9 mouse cellular contexts compared by ENCODE assay signal in genomic region chr15:99098493-99098861, GRCm38 (mm10). TPM values are rescaled to one million over a fixed set of nuclear protein-coding genes. Genes with fewer than 3 reads are reported as not detected.
DNase-seq lines count a peak whose midpoint lies in the region; ATAC-seq lines count a peak whose summit lies in the region.
"Had no signal": no experiment of that assay in that cellular context is flagged by ENCODE, and none has a peak within 500 bp of the region (broad histone marks: within the 10 kb centered on the region; RNA-seq: fewer than 3 reads in every experiment).

No protein-coding gene starts in this region.

- DNase-seq in lung, adult 18-20 months = no peak
- DNase-seq in liver, embryonic 13.5 days = no peak
- no peak for DNase-seq in cerebellum, postnatal 4 days (ENCODE audit: low spot score in 2 of 2)
- no peak for DNase-seq in urinary bladder, adult 2 months (ENCODE audit: low spot score)
- DNase-seq: gastrocnemius, postnatal 25 days had no signal

- no peak for ATAC-seq in lung, embryonic 16.5 days (ENCODE audit: low read depth)
- no peak for ATAC-seq in forebrain, embryonic 16.5 days
- 0 out of 2 replicates have a peak, but pooled peaks have one; percentile 3 for ATAC-seq in liver, embryonic 13.5 days (ENCODE audit: low read depth)
- ATAC-seq in stomach, embryonic 15.5 days (ENCODE audit: insufficient read depth, low FRiP score, low read depth) = no peak
- ATAC-seq in cerebellum, adult (ENCODE audit: insufficient number of reproducible peaks, low FRiP score, low TSS enrichment) = no peak

- H3K36me3 ChIP-seq in lung, embryonic 16.5 days (ENCODE audit: control insufficient read depth, insufficient read depth, low read length) = no peaks in the 10 kb centered on the region
- no peaks in the 10 kb centered on the region for H3K36me3 ChIP-seq in forebrain, embryonic 16.5 days (ENCODE audit: control insufficient read depth, insufficient read depth)
- H3K36me3 ChIP-seq in liver, embryonic 13.5 days = no peaks in the 10 kb centered on the region; the same call in 1 of the 2 replicates
- no peaks in the 10 kb centered on the region for H3K36me3 ChIP-seq in stomach, embryonic 15.5 days

- peaks cover 56% of the 10 kb centered on the region for H3K27me3 ChIP-seq in lung, embryonic 16.5 days (ENCODE audit: control insufficient read depth, insufficient read depth, low read depth, low read length)
- H3K27me3 ChIP-seq in forebrain, embryonic 16.5 days (replicated peaks; ENCODE audit: control insufficient read depth, insufficient read depth, low read length) = peaks cover 23% of the 10 kb centered on the region
- peaks cover 81% of the 10 kb centered on the region for H3K27me3 ChIP-seq in liver, embryonic 13.5 days
- peaks cover 52% of the 10 kb centered on the region for H3K27me3 ChIP-seq in stomach, embryonic 15.5 days (replicated peaks)

- peak overlapping the region; percentile 67 for H3K4me2 ChIP-seq in lung, embryonic 16.5 days (ENCODE audit: low read depth, low read length)
- H3K4me2 ChIP-seq in forebrain, embryonic 16.5 days (ENCODE audit: low read length) = peak overlapping the region; percentile 56
- peak overlapping the region; percentile 57 for H3K4me2 ChIP-seq in liver, embryonic 13.5 days
- peak overlapping the region; percentile 74 for H3K4me2 ChIP-seq in stomach, embryonic 15.5 days

- no peaks in the 10 kb centered on the region for H3K9me3 ChIP-seq in lung, embryonic 16.5 days (ENCODE audit: control insufficient read depth, low read length)
- no peaks in the 10 kb centered on the region for H3K9me3 ChIP-seq in forebrain, embryonic 16.5 days (ENCODE audit: control insufficient read depth, low read length)
- no peaks in the 10 kb centered on the region for H3K9me3 ChIP-seq in liver, embryonic 13.5 days (replicated peaks)
- no peaks in the 10 kb centered on the region for H3K9me3 ChIP-seq in stomach, embryonic 15.5 days

- 1% methylated on average over 9 of the region's 9 CpGs for WGBS in lung, embryonic 16.5 days
- under 1% methylated on average over 9 of the region's 9 CpGs for WGBS in forebrain, embryonic 16.5 days
- WGBS in liver, embryonic 13.5 days (ENCODE audit: insufficient replicate concordance) = 2% methylated on average over 9 of the region's 9 CpGs
- WGBS in stomach, embryonic 15.5 days = 2% methylated on average over 9 of the region's 9 CpGs

- H3K4me1 ChIP-seq in lung, embryonic 16.5 days (replicated peaks; ENCODE audit: control insufficient read depth, insufficient read depth, low read length) = peaks cover 37% of the 10 kb centered on the region
- peaks cover 44% of the 10 kb centered on the region for H3K4me1 ChIP-seq in forebrain, embryonic 16.5 days (replicated peaks; ENCODE audit: control insufficient read depth, insufficient read depth, low read length)
- peaks cover 33% of the 10 kb centered on the region for H3K4me1 ChIP-seq in liver, embryonic 13.5 days (replicated peaks)
- H3K4me1 ChIP-seq in stomach, embryonic 15.5 days = peaks cover 44% of the 10 kb centered on the region

- H3K9ac ChIP-seq in lung, embryonic 16.5 days (ENCODE audit: low read length) = peak overlapping the region; percentile 43
- H3K9ac ChIP-seq in forebrain, embryonic 16.5 days (replicated peaks; ENCODE audit: low read depth, low read length) = no peak overlapping the region
- no peak overlapping the region for H3K9ac ChIP-seq in liver, embryonic 13.5 days
- H3K9ac ChIP-seq in stomach, embryonic 15.5 days = no peak overlapping the region

- H3K27ac ChIP-seq in lung, embryonic 16.5 days (ENCODE audit: low read length) = no peak overlapping the region
- H3K27ac ChIP-seq in forebrain, embryonic 16.5 days (ENCODE audit: low read length) = no peak overlapping the region
- H3K27ac ChIP-seq in liver, embryonic 13.5 days = no peak overlapping the region
- H3K27ac ChIP-seq in stomach, embryonic 15.5 days = no peak overlapping the region

- H3K4me3 ChIP-seq in lung, embryonic 16.5 days (ENCODE audit: low read length) = peak overlapping the region; percentile 43
- H3K4me3 ChIP-seq in forebrain, embryonic 16.5 days (replicated peaks; ENCODE audit: low read length) = peak overlapping the region; percentile 34
- H3K4me3 ChIP-seq in liver, embryonic 13.5 days (replicated peaks) = peak overlapping the region; percentile 39
- H3K4me3 ChIP-seq in stomach, embryonic 15.5 days (replicated peaks) = peak overlapping the region; percentile 35

RNA-seq across cellular contexts. Expression of gene Dnajc22, which starts 5.5 kb away (rescaled TPM):
- 1.6 and 2.4 TPM in 2 replicates for polyA plus RNA-seq in lung, embryonic 16.5 days (2015; fragmentation: Nextera tagmentation; extraction: Ambion mirVana)
- polyA plus RNA-seq in forebrain, embryonic 16.5 days (2015; fragmentation: Nextera tagmentation; extraction: Ambion mirVana) = 0.27 and 0.51 TPM in 2 replicates
- 14.6 and 16.9 TPM in 2 replicates for polyA plus RNA-seq in liver, embryonic 13.5 days (2015; fragmentation: Nextera tagmentation; extraction: Ambion mirVana)
- polyA plus RNA-seq in stomach, embryonic 15.5 days (2015; fragmentation: Nextera tagmentation; extraction: Ambion mirVana) = 18.6 and 23.0 TPM in 2 replicates
- polyA plus RNA-seq in urinary bladder, adult 2 months (2012; rRNA removed) = 0.10 TPM in 1 of 2 replicates, not detected in the other

RNA-seq across cellular contexts. Expression of gene C1ql4, which starts 10.9 kb away (rescaled TPM):
- not detected in 2 replicates for polyA plus RNA-seq in lung, embryonic 16.5 days (2015; fragmentation: Nextera tagmentation; extraction: Ambion mirVana)
- polyA plus RNA-seq in forebrain, embryonic 16.5 days (2015; fragmentation: Nextera tagmentation; extraction: Ambion mirVana) = 0.71 TPM in 1 of 2 replicates, not detected in the other
- not detected in 2 replicates for polyA plus RNA-seq in liver, embryonic 13.5 days (2015; fragmentation: Nextera tagmentation; extraction: Ambion mirVana)
- polyA plus RNA-seq in stomach, embryonic 15.5 days (2015; fragmentation: Nextera tagmentation; extraction: Ambion mirVana) = 0.09 TPM in 1 of 2 replicates, not detected in the other
- polyA plus RNA-seq in urinary bladder, adult 2 months (2012; rRNA removed) = not detected in 2 replicates

RNA-seq across cellular contexts. Expression of gene Troap, which starts 24.1 kb away (rescaled TPM):
- 39.5 and 41.1 TPM in 2 replicates for polyA plus RNA-seq in lung, embryonic 16.5 days (2015; fragmentation: Nextera tagmentation; extraction: Ambion mirVana)
- polyA plus RNA-seq in forebrain, embryonic 16.5 days (2015; fragmentation: Nextera tagmentation; extraction: Ambion mirVana) = 15.9 and 17.3 TPM in 2 replicates
- 14.5 and 18.9 TPM in 2 replicates for polyA plus RNA-seq in liver, embryonic 13.5 days (2015; fragmentation: Nextera tagmentation; extraction: Ambion mirVana)
- 24.6 and 29.2 TPM in 2 replicates for polyA plus RNA-seq in stomach, embryonic 15.5 days (2015; fragmentation: Nextera tagmentation; extraction: Ambion mirVana)
- polyA plus RNA-seq in urinary bladder, adult 2 months (2012; rRNA removed) = 0.78 and 1.5 TPM in 2 replicates

RNA-seq across cellular contexts. Expression of gene Spats2, which starts 27.2 kb away (rescaled TPM):
- polyA plus RNA-seq in lung, embryonic 16.5 days (2015; fragmentation: Nextera tagmentation; extraction: Ambion mirVana) = 27.1 and 30.1 TPM in 2 replicates
- 39.5 and 44.6 TPM in 2 replicates for polyA plus RNA-seq in forebrain, embryonic 16.5 days (2015; fragmentation: Nextera tagmentation; extraction: Ambion mirVana)
- 11.5 and 14.4 TPM in 2 replicates for polyA plus RNA-seq in liver, embryonic 13.5 days (2015; fragmentation: Nextera tagmentation; extraction: Ambion mirVana)
- 28.3 and 32.1 TPM in 2 replicates for polyA plus RNA-seq in stomach, embryonic 15.5 days (2015; fragmentation: Nextera tagmentation; extraction: Ambion mirVana)
- 14.2 and 14.3 TPM in 2 replicates for polyA plus RNA-seq in urinary bladder, adult 2 months (2012; rRNA removed)

RNA-seq across cellular contexts. Expression of gene Prph, which starts 43.5 kb away (rescaled TPM):
- polyA plus RNA-seq in lung, embryonic 16.5 days (2015; fragmentation: Nextera tagmentation; extraction: Ambion mirVana) = 3.9 and 4.5 TPM in 2 replicates
- 1.3 and 2.2 TPM in 2 replicates for polyA plus RNA-seq in forebrain, embryonic 16.5 days (2015; fragmentation: Nextera tagmentation; extraction: Ambion mirVana)
- 0.54 and 0.62 TPM in 2 replicates for polyA plus RNA-seq in liver, embryonic 13.5 days (2015; fragmentation: Nextera tagmentation; extraction: Ambion mirVana)
- 33.5 and 38.7 TPM in 2 replicates for polyA plus RNA-seq in stomach, embryonic 15.5 days (2015; fragmentation: Nextera tagmentation; extraction: Ambion mirVana)
- 6.4 and 7.1 TPM in 2 replicates for polyA plus RNA-seq in urinary bladder, adult 2 months (2012; rRNA removed)
